Mouse (Mus musculus) cerebellum, postnatal 10 days (tissue): ENCODE results near the gene Hbb-bh1.
"Not testable (repeated sequence)": the region's sequence is repeated elsewhere in the genome, so short reads cannot be mapped to it uniquely, and the experiment has no call there.

Experiments
- DNase-seq, 2 experiments: peaks; one replicate each; pipeline ENCODE4 v3.0.0; 2021; ENCODE audit warnings: mixed read lengths in 2 of 2

Gene Hbb-bh1

GRCm38 (mm10) chr7:103811223-103811845 is 31.6 kb downstream of the Hbb-bh1 start:
- no peak for DNase-seq

- no peak for DNase-seq
Measured at GRCm38 (mm10) chr7:103810746-103811145, 32.2 kb downstream of the Hbb-bh1 start.

DNA sequence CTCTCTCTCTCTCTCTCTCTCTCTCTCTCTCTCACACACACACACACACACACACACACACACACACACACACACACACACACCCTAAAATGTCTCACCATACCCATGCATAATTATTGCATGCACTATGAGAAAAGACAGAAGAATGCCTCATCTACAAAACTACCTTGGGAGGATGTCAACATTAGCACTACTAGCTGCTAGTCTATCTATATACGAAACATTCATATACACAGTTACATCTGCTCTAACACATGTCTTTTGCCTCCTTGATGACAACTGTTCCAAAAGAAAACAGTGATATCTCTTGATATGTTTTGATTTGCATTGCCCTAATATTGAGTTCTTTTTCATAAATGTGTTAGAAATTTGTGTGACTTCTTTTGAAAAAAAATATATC is 32.7 kb downstream of the Hbb-bh1 start:
- DNase-seq = no peak

DNA sequence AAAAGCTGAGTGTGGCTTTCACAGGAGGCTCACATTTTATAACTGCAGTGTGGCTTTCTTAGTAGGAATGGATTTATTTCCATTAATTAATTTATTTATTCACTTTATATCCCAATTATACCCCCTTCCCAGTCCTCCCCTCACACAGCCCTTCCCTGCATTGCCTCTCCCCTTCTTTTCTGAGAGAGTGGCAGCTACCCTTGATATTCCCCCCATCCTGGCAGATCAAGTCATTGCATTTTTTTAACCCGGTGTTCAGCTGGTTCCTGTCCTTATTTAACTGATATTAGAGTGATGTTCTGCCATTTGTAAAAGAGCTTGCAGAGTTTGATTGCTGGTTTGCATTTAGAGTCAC is 33.2 kb downstream of the Hbb-bh1 start:
- DNase-seq = no peak

DNA sequence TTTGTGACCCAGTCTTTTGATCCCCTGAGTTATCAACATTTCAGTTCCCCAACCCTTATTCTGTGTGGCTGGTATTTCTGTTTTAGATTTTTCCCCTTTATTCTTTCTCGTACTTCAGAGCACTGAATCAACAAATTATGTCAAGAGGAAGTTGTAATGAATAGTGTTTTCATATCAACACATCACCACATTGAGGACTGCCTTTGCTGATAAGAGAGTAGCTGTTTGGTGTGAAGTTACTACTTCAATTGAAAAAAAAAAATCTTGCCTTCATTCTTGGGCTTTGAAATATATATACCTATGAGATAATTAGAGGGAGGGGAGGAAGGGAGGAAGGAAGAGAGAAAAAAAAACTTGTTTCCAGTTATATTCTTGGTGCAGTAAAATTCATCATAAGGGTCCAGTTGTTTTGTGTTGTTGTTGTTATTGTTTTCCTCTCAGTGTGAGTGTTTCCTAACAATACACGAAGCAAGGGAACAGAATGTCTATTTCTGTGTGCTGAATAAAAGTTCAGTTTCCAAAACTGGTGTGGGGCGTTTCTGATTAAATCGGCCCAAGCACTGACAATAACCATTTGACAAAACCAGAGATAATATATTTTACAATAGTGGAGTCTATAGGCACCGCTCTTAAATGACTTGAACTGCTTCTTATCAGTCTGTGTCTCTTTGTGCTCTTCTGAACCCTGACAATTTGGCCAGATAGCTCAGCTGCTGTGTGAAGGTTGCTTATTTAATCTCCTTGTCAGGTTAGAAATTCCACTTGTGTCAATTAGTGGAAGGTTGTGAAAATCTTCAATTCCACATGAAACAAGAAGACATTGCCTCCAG is 33.8 kb downstream of the Hbb-bh1 start:
- no peak for DNase-seq

DNA sequence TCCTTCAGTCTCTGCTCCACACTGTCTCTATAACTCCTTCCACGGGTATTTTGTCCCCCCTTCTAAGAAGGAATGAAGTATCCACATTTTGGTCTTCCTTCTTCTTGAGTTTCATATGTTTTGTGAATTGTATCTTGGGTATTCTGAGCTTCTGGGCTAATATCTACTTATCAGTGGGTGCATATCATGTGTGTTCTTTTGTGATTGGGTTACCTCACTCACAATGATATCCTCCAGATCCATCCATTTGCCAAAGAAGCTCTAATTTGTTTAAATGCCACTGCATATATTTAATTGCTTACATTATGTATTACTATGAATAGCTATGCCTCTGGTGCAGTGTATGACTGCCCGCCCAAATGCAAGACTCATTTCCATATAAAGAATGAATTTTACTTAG is 34.8 kb downstream of the Hbb-bh1 start:
- not testable (repeated sequence) for DNase-seq

DNA sequence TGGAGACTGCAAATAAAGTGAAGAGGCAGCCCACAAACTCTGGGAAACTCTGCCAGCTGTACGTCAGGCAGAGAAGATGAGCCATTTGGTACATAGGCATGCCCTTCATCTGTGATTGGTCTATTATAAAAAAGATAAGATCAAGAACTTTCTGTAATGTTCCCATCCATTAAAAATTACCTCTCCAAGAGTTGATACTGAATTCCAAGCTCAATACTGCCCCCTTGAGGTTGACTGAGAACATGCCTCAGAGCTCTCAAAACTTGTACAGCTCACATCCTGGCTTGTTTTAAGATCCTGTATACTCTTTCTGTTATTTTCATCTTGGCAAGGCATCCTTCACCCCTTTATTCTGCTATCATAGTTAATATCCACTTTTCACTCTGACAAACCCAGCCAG is 36.1 kb downstream of the Hbb-bh1 start:
- peak; percentile 11 to 27 for DNase-seq

DNA sequence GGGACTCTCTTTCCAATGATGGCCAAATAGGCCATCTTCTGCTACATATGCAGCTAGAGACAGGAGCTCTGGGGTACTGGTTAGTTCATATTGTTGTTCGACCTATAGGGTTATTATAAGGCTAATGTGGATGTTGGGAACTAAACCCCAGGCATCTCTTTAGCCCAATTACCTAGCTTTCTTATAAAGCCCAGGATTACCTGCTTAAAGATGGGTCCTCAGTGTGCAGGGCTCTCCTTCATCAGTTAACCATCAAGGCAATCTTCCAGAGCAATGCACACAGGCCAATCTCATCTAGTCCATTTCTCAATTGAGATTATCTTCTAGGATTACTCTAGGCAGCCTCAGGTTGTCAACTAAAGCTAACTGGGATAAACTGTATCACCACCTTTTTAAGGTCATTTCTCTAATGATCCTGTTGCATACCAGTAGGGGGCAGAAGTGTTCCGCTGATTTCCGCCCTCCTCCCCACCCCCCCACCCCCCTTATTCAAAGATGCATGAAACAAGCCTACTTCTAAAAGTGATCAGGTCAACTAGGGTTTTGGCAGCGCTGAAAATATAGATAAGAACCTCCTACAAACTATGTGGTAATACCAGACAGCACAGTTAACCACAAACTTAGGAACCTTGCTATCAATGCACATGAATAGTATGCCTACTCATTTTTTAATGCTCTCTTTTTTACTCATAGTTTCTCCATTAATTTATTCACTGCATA is 50.1 kb downstream of the Hbb-bh1 start:
- no peak for DNase-seq

- no peak for DNase-seq
Measured at GRCm38 (mm10) chr7:103791721-103792120, 51.2 kb downstream of the Hbb-bh1 start, which contains the start of gene Olfr67. Olfr67 (minus strand) TSS chr7:103791821.
